Mouse (Mus musculus) spleen, postnatal 36 days (tissue): ENCODE measurements around the gene Taf9.

Experiments
- DNase-seq, 2 experiments: peaks; one replicate each; pipeline ENCODE4 v3.0.0; 2022; ENCODE audit warnings: low spot score in 2 of 2, mixed read lengths in 1 of 2

Taf9 gene

GRCm38 (mm10) chr13:100651439-100652186, at the start of gene Taf9:
Gene Taf9 (plus strand): TSS chr13:100651579.
- DNase-seq: no peak

- DNase-seq: no peak
These were observed 49.0 kb upstream of the Taf9 start for GRCm38 (mm10) chr13:100602239-100602902.

GRCm38 (mm10) chr13:100603031-100603737, 48.2 kb upstream of the Taf9 start:
- DNase-seq: no peak

- DNase-seq: no peak
These were observed 47.7 kb upstream of the Taf9 start for GRCm38 (mm10) chr13:100603738-100604095.

GRCm38 (mm10) chr13:100605845-100606244, 45.5 kb upstream of the Taf9 start:
- no peak for DNase-seq

GRCm38 (mm10) chr13:100607756-100608155, 43.6 kb upstream of the Taf9 start:
- no peak for DNase-seq

GRCm38 (mm10) chr13:100611266-100611665, 40.1 kb upstream of the Taf9 start:
- DNase-seq: no peak

- no peak for DNase-seq
These were observed 39.1 kb upstream of the Taf9 start for GRCm38 (mm10) chr13:100612251-100612650.

GRCm38 (mm10) chr13:100612903-100613302, 38.5 kb upstream of the Taf9 start:
- no peak for DNase-seq

GRCm38 (mm10) chr13:100616181-100617087, 34.9 kb upstream of the Taf9 start, which contains the start of gene Marveld2:
Gene Marveld2 (minus strand): TSS chr13:100616971.
- DNase-seq: peak; percentile 54 to 70

- DNase-seq: no peak
These were observed 33.8 kb upstream of the Taf9 start for GRCm38 (mm10) chr13:100617583-100617982.

GRCm38 (mm10) chr13:100622241-100622640, 29.1 kb upstream of the Taf9 start:
- DNase-seq: no peak

GRCm38 (mm10) chr13:100634106-100634691, 17.2 kb upstream of the Taf9 start:
- DNase-seq: no peak

- peak; percentile 9 to 38 for DNase-seq
These were observed 8.7 kb upstream of the Taf9 start for GRCm38 (mm10) chr13:100642471-100643209.

GRCm38 (mm10) chr13:100648223-100648622, 3.2 kb upstream of the Taf9 start:
- no peak for DNase-seq

- DNase-seq: peak; percentile 92
These were observed 585 bp upstream of the Taf9 start, which contains the start of the genes Ak6 and Rad17 for GRCm38 (mm10) chr13:100650550-100651438. Gene Ak6 (plus strand): TSS chr13:100650979. Gene Rad17 (minus strand): TSS chr13:100651051.

GRCm38 (mm10) chr13:100658091-100658490, 6.7 kb downstream of the Taf9 start:
- DNase-seq: no peak

- peak; percentile 32 to 45 for DNase-seq
These were observed 8.6 kb downstream of the Taf9 start for GRCm38 (mm10) chr13:100659864-100660456.
